Mouse (Mus musculus) liver, embryonic 14.5 days (tissue): ENCODE data around the gene Cst13.

Experiments
- CTCF ChIP-seq: IDR thresholded peaks from 2 replicates; pipeline ENCODE4 v1.5.1; 2016; ENCODE audit warnings: antibody characterized with exemption, low read depth, control low read depth
- EP300 ChIP-seq: IDR thresholded peaks from 2 replicates; pipeline ENCODE4 v1.6.1; 2016; ENCODE audit warnings: antibody characterized with exemption, low read depth

GRCm38 (mm10) chr2:148838075-148838777 lies 18.3 kb downstream of the Cst13 start:
- no peak for TF ChIP-seq CTCF
- TF ChIP-seq EP300 = no peak
